Mouse (Mus musculus): ENCODE measurements around the gene Ice1.

Ice1 gene

DNA sequence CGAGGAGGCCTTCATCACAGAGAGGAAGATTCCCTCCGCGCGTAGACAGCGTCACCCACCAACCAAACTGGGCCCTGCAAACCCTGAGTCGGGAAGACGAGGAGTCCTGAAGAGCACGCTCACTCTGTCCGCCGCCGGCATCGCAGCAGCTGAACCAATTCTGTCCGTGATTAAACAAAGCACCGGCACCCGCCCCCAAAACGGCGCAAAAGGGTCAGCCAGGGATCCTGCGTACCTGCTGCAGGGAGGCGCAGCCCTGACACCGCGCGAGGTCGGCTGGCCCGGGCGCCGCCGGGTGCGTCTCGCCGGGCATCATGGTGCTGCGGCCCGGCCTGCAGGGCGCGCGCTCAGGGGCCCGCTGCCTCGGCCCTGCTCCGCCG, at the start of gene Ice1:
Ice1 (minus strand) TSS at position 353 of the 380 bp plus-strand sequence.
- DNase-seq, result no peak

DNA sequence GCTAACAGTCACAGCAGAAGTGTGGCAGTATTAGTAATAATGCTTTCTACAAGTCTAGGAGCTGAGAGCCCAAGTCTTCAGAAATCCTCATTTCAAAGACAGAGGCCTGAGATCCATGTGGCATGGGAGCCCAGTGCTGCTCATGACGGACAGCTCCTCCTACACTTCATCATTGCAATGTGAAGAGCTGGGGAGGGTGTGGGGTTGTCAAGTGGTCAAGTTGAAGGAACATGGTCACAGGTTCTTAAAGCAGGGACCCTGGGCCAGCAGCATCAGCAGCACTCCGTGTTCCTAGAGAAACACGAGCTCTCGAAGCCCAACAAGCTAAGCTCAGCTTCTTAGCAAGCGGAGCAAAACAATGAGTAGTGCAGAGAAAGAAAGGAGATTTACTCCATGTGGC, 48.4 kb upstream of the Ice1 start:
- DNase-seq, result no peak

DNA sequence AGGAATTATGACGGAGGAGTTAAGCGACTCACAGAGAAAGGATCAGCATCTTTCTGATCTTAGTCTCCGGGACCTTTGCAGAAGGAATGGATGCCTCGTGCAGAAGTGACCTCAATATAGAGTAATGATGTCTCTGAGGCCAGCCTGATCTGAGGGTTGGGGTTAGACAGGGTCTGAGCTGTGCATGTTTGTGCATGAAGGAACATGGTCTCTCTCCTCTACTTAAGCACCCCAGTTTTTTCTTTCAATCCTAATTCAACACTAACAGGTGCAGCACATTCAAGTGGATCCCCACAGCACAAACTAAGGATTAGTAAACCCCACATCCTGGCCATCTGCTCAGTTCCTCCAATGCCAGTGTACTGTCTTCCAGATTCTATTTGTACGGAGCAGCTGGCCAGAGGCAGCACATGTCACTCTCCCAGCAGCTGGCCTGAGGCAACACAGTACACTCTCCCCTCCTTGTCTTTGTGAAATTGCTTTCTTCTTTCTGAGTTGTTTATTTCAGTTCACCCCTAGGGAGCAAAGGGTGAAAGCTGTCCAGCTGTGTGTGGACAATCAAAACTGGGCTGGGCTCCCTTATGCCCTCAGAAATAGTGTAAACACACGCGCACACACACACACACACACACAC, 47.7 kb upstream of the Ice1 start:
- peak; percentile 58 for DNase-seq

DNA sequence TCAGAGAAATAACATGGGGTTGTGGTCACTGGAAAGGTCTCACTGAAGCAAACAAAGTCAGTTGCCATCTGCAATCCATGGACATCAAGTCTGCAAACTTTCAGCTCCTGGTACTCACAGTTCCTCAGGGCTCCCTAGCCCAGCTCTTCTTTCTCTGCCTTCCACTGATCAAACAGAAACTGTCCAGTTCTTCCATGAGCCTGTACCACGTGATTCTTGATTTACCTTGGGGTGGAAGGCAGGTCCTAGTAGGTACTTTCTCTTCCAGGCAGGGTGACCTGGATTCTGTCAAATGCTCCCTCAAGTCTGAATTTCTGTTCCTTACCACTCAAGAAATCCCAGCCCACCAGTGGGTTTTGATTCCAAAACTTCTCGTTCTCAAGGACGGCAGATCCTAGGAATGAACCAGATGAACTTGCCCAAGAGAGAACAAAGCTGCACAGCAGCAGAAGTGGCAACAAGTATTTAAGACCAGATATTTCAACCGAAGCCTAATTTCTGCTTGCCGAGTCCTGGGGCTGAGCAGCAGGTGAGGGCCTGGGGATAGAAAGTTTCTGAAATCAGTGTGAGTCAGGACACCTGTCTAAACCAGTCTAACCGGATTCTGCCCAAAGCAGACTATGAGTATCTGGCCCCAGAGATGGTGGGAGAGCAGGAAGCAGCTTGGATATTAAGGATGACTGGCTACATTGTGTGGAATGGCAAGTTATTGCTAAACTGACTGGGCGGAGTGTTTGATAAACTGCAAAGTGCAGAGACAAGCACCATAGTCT, 44.2 kb upstream of the Ice1 start:
- no peak for DNase-seq

DNA sequence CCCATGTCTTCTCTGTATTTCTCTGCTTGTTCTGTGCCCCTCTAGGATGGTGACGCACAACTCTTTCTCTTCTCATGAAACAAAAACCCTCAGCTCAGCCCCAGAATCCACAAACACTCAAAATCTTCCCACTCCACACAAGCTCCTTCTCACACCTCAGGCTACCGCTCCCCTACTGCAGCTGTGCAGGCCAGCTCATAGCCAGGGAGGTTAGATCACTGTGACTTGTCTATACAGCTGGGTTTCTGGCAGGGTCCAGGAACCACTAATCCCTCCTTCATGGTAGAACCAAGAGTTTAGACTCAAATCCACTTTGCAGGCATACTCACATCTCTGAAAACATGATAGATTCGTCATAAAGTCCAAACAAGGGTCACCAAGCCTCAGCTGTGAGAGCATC, 42.9 kb upstream of the Ice1 start:
- no peak for DNase-seq

DNA sequence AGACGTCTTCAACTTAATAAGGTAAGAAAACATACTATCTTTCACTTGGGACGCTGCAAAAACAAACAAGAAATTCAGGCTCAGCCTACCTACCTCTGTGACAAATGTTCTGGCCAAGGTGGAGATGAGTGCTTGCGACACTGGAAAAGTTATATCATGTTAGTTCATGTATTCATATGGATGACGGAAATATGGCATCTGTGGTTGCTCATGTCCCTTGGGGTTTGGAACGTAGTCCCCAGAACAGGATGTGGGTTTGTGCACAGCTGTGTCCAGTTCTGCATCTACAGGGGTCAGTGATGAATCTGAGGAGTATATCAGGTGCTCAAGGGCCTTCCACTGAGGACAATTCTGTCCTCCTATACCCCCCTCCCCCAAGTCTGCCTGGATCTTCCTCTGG, 40.3 kb upstream of the Ice1 start:
- no peak for DNase-seq

DNA sequence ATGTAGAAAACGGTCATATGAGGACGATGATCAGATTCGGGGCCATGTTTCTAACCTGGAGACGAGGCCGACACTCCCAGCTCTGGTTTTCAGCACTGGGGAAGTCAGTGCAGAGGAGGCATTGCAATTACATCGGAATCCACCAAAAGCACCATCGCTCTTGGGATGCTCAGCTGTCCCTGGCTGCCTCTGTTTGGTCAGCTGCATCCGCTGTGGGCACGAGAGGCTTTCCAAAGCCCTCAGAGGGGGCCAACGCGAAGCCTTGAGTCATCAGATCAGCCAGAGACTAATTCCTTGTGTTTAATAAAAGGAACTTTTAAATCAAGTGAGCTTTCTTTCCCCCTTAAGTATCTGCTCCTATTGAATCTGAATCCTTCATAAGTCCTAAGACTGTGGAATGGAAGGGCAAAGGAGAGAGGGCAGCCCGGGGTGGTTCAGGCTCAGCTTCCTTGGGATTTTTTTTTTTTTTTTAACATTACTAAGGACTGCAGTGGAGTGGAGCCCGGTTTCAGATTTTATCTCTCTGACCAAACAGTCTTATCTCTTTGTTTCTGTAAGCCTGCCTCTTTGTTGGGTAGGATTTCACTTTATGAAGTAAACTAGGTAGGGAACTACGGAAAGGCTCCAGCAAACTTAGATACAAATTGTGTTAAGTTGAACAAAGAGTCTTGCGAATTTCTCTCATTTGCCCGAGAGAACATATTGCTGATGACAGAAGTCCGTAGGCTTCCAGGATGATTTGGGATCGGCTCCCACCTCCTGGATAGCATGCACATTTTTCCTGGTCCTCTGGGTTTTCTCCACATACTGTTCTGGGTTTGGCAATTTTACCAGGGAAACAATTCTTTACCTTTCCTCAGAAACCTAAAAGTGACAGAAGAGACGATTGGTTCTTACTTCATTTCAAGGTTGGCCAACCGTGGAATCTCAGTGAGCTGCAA, 39.1 kb upstream of the Ice1 start:
- DNase-seq, result no peak

DNA sequence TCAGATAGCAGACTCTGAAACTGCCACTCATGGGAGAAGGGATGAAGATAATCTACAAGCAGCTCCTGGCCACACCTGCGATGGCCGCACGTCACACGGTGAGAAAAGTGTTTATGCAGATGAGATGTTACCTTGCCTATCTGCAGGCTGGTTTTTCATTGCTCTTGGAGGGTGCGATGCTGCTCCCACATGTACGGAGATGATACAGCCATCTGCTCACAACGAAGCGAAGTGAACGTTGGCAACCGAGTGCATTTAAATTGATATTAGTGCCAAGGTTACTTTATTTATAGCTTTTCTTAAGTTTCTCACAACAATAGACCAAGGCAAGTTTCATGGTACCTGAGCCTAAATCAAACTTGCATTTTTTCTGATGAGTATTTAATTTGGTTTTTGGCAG, 37.6 kb upstream of the Ice1 start:
- DNase-seq, result no peak

DNA sequence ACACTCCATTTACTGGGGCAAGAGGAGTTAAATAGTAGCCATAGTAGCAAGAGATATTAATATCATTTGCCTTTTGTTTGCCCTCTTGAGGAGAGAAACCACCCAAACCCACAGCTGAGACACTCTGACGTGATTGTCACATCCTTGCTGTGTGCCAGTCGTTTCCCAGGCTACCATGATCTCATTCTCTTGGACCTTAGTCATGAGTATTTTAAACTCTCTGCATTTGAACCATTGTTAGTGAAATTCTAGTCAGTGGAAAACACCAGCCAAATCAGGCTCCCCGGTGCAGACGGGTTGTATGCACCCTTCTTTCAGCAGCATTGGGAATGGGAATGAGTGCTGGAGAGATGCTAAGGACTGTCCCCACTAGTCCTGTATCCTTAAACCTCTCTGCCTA, 32.6 kb upstream of the Ice1 start:
- no peak for DNase-seq

DNA sequence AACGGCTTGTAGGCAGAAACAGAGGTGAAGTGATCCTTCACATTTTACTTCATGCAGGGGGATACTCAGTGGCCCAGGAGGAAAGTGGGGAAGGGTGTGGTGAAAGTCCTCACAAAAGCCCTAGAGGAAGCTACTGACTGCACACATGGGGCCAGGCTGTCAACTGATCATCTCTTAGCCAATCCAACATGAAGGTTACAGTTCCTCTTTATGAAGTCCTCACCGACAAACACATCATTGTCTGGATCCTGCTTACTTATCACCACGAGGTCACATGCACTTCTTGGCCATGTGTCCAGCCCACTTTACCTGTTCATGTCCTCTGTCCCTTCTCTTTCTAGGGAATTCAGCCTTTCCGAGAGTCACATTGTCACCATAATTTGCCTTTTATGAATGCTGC, 22.3 kb upstream of the Ice1 start:
- DNase-seq, result no peak

DNA sequence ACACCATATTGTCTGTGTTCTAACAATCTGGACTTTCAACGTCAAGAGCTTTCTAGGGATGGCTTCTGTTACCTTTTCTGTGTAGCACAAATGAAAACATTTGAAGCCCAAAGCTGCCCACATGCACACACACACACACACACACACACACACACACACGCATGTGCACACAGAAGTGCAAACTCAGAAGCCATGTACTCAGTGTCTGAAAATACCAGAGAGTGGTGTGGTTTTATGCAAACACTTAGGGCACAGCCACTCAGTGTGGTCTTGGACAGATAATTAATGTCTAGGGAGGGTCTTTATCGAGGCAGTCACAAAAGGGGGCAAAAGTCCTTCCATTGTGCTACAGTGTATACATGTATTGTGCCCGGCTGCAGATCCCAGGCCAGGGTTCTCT, 19.3 kb upstream of the Ice1 start:
- DNase-seq, result no peak

DNA sequence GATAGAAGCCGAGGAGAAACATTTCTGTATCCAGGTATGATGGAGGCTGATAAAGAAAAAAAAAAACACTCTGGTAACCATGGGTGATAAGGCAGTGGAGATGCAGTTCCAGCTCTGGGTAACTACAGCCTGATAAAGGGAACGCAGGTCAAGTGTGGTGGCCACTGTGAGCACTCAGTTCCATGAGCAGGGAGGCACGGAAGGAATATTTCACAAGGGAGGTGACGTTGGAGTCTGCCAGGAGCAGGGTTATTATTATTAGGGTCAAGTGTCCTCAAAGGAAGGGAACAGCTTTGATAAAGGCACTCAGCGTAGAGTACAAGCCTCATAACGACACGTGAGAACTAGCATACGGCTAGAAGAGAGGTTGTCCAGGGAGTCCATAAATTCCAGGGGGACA, 18.9 kb upstream of the Ice1 start:
- peak; percentile 58 for DNase-seq

DNA sequence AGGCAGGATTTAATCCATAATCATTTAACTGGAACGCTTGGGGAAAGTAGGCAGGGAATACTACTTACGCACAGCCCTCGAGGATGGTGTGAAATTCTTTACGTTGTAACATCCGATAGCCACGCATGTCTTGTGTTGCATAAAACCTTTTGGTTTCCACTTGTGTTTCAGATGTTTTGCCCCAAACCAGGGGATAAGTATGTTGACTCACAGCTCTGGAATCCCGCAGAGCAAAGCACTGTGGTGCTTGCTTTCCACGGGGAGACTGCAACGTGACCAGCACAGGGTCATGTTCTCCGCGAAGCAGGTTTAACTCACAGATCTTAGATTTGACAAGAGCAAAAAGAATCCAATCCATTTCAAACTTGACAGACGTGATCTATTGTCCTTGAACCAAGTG, 18.1 kb upstream of the Ice1 start:
- peak; percentile 18 for DNase-seq

DNA sequence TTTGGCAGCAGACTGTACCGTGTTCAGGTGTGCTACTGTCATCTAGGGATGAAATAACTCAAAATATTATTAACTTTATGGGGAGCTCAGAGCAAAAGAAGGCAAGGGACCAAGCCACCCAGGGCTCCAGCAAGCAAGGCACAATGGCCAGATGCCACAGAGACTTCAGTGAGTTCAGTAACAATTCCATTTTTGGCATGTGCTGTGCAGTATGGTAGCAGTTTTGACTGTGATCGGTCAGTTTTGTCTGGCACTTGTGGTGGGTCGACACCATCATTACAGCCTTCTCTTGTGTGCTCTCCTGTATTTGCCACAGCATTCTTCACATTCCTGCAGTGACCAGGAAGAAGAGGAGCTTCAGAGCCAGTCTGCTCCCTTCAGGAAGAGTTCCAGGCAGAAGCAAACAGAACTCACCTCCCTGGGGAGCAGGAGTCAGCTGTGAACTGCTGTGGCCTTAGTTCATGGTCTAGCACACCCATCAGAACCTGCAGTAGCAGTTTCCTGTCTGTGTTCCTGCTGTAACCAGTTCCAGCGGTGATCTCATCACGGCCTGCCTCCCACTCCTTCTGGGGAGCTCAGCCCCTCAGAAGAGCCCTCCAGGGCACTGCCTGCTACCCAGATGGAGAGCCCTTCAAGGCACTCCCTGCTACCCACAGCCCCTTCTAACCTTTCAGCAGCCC, 16.8 kb upstream of the Ice1 start:
- peak; percentile 55 for DNase-seq

DNA sequence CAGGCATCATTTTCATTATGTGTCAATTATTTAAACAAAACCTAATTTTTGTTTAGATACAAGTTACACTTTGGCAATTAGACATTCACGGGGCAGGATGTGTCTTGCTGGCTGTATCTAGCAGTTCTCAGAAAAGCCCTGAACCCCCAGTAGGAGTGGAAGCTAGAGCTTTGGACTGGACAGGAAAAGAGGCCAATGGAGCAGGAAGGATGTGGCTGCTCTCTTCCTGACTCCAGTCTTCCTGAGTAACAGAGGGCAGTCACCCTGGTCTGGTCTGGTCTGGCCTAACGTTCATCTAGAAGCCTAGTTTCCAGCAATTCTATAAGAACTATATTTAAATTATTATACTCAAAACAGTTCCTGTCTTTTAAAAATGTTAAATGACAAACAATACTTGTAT, 16.0 kb upstream of the Ice1 start:
- DNase-seq, result no peak

DNA sequence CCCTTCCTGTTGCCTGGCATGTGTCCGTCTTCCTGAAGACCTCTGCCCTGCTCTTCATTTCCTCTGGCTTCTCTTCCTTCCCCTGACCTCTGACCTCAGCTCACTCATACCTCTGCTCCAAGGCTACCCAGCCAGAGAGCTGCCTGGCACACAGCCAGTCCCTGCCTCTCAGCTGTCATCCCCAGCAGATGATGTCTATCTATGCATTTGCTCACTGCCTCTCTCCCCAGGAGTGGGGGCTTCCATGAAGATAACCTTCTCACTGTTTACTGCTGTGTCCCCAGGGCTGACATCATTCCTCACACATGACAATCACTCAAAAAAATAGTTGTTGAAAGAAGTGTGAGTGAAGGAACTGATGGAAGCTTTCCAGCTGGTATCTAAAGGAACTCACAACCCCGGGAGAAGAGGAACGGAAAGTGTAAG, 12.6 kb upstream of the Ice1 start:
- DNase-seq, result peak; percentile 58

DNA sequence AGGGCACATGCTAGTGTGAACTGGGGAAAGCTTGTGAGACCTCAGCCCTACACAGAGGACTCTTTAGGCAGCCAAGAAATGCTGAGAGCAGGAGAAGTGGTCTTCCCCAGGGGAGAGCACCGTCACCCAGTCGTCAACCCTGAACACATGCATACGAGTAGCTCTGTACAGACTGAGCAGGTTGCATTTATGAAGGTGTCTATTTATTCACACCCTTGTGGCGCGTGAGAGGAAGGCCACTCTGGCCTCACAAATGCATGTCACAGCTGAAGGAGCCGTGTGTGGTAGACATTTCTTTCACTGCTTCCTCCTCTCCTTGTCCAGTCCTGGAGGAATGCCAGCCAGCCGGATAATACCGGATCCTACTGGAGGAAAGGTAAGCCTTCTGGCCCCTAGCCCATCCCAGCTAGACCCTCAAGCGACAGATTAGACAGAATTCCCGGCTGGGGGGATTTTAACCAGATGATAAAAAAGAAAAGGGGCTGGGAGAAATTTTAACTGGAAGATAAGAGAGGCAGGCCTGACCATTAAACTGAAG, 8.6 kb upstream of the Ice1 start:
- DNase-seq, result peak; percentile 18

DNA sequence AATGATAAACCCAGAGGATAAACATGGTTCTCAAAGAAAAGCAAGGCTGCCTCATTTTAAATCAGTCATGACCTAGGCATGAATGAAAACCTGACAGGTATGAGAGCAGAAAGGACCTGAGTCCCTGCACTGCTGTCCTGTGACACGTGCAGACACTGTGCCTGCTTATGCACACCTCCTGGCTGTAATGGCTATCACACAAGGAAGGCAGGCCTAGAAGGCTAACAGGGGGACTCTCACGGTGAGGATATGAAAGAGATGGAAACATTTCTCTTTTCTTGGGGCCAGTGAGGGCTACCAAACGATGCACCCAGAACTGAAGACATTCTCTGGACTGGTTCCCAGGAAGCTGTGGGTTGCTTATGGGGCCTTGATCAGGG, 6.6 kb upstream of the Ice1 start:
- no peak for DNase-seq

DNA sequence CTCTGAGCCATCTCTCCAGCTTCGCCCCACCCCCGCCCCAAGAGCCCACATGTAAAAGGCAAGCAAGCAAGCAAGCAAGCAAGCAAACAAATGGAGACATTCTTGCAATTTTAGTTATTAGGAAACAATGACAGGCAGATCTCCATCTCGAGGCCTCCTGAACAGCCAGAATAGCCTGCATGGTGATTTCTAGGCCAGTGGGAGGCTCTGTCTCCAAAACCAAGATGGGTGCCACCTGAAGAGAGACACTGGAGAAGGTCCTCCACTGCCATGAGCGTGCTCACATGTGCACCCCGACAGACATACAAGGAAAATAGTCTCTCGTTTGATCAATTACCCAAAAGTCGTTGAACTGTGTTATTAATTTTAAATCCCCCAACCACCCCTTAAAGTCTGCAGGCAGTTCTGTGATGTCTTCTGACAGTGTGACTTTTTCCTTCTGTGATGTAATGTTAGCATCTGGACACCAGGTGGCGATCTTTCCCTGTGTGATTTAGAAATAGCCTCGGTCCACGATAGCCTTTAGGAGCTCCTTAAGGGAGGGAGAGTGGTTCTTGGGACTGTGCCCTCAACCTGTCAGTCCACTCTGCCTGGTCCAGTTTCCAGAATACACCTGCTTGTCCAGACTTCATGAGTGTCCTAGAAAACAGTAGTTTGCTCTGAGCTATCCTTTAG, 6.1 kb upstream of the Ice1 start:
- peak; percentile 65 for DNase-seq

DNA sequence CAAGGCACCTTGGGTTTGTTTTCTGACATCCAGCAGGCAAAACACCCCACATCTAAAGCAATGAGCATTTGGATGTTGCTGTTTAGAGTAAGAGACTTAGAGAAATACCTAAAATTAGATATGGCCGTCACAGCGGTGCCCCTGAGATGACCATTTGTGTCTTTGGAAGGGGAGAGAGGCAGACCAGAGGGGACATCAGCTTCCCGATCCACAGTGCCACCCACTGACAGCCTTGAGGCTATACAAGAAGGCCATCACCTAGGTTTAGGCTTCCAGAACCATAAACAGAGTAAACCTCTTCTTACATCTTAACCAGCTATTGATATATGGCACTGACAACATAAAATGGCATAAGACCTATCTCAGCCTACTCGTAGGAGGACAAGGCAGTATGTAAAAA, 4.5 kb upstream of the Ice1 start:
- no peak for DNase-seq

DNA sequence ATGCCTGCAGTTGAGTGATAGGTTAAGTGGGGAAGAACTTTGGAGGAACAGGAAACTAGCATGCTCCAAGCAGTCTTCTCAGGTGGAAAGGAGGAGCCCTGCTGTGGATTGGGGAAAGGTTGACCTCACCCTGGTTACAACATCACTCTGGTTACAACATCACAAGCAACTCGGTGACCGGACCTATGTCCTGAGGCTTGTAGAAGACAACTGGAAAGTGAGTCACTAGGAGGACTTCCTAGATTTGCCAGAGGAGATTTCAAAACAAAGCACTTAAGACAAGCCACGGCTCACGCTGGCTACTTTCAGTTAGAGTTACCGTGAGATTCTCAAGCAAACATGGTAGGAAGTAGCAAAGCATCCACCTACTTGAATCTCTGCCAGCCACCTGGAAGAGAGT, 3.9 kb upstream of the Ice1 start:
- DNase-seq, result peak; percentile 45

DNA sequence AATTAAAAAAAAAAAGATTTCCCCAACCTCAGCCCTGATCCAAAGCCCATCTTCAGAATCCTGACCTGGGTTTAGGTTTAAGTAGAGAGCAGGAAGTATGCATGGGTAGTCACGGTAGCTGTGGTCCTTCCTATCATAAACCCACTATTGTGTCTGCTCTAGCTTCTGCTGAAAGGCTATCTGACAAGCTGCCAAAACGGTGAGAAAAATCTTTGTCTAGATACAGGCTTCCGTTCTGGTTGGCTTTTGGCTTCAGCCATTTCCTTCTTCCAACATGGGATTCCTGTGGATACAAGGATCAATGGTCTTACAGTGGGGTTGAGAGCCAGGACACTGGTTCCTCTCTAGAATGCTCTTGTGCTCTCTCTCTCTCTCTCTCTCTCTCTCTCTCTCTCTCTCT, 2.2 kb upstream of the Ice1 start:
- DNase-seq, result peak; percentile 23
